Mouse (Mus musculus): ENCODE measurements around the gene Slc22a21. TPM values are rescaled to one million over a fixed set of nuclear protein-coding genes. Genes with fewer than 3 reads are reported as not detected.
"Not testable (repeated sequence)": the region's sequence is repeated elsewhere in the genome, so short reads cannot be mapped to it uniquely, and the experiment has no call there.

Slc22a21 gene
- total RNA-seq, 2 experiments from 2014 or later = 1.3 TPM

DNA sequence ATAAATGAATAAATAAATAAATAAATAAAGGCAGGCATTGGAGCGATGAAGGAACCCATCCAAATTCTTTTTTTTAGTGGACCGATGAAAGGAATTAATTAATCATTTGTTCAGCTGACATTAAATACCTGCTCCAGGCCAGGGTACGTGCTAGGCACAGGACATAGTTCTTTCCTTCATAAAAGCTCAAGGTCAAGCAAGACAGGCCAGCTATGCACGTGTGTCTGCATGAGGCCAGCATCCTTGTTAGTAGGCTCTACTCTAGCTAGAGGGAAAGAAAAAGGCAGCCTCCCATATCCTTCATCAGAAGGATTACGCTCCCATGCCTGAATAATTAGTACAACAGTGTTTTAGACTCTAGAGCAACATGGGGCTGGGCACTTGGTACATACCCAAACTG is 32.8 kb upstream of the Slc22a21 start:
- intact Hi-C loops (cut with DNase I) = no loop called here
- no peak for DNase-seq (ENCODE audit: extremely low spot score in 1 of 2, low spot score in 2 of 2)
- Histone ChIP-seq H3K27ac (no peak overlapping the region), H3K4me3 (no peak overlapping the region)
- no peak for TF ChIP-seq CTCF (IDR thresholded peaks at IDR 0.05)

DNA sequence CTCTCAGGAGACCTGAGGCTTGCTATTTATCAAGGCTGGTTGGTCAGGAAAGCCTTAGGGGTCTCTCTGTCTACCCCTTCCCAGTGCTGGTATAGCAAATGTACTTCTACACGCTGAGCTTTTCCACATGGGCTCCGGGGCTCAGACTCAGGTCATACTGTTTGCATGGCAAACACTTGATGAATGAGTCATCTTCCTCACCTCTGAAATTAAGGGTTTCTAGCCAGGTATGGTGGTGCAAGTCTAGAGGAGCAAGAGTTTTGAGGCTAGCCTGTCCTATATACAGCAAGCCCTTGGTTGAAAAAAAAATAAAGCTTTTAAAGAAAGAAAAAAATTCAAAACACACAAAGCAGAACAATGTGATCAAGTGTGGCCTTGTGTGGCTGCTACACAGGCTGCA is 31.1 kb upstream of the Slc22a21 start:
- TF ChIP-seq CTCF (IDR thresholded peaks at IDR 0.05) = no peak
- intact Hi-C loops (cut with DNase I) = no loop called here
- H3K4me3 ChIP-seq = no peak overlapping the region
- no peak overlapping the region for H3K27ac ChIP-seq
- no peak for DNase-seq (ENCODE audit: extremely low spot score in 1 of 2, low spot score in 2 of 2)

DNA sequence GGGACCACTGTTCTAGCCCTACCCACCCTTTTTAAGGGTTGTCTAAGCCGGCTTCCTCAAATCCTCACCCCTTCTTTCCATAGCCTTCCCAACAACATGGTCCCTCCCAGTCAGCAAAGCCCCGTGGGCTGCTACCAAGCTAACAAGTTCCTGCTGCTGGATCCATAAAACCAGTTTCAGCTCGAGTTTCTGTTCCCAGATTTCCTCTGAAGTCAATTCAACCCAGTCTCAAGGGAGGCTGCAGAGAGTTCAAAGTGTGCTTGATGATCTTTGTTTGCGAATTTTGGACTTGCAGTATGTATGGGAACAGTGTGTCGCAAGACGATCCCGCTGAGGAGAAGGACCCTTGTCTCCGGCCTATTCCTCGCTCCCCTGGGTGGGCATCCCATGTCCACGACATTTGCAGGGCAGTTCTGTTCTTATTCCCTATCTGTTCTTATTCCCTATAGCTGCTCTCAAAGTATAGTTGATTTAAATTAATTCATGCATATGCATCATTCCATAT is 28.3 kb upstream of the Slc22a21 start:
- Histone ChIP-seq H3K27ac (peak overlapping the region; percentile 32; the same call in 1 of the 2 replicates), H3K4me3 (no peak overlapping the region)
- TF ChIP-seq CTCF (IDR thresholded peaks at IDR 0.05) = no peak
- intact Hi-C loops (cut with DNase I) = loop anchor here (10.0 kb wide), 1 partner anchor 346 kb away; no protein-coding TSS in a partner anchor
- DNase-seq (ENCODE audit: extremely low spot score in 1 of 2, low spot score in 2 of 2) = no peak

DNA sequence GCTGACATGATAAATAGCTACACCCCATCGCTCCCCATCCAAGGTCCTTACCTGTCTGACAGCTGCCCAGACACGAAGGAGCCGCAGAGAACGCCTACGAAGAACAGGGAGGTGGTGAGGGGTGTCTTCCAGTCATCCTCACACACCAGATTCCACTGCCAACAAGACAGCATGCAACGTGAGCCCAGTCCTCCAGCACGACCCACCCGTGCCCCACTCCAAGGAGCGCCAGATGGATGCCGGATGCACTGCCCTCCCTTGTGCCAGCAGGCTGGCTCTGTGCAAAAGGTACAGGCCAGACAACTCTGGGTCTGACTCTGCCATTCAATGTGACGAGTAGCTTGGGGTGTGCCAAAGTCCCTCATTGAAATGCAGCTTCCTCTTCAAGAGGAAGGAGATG is 27.6 kb upstream of the Slc22a21 start:
- intact Hi-C loops (cut with DNase I) = loop anchor here (10.0 kb wide), 1 partner anchor 347 kb away; no protein-coding TSS in a partner anchor
- DNase-seq (ENCODE audit: extremely low spot score in 1 of 2, low spot score in 2 of 2) = no peak
- Histone ChIP-seq H3K27ac (peak overlapping the region; percentile 24; the same call in 1 of the 2 replicates), H3K4me3 (no peak overlapping the region)
- no peak for TF ChIP-seq CTCF (IDR thresholded peaks at IDR 0.05)

DNA sequence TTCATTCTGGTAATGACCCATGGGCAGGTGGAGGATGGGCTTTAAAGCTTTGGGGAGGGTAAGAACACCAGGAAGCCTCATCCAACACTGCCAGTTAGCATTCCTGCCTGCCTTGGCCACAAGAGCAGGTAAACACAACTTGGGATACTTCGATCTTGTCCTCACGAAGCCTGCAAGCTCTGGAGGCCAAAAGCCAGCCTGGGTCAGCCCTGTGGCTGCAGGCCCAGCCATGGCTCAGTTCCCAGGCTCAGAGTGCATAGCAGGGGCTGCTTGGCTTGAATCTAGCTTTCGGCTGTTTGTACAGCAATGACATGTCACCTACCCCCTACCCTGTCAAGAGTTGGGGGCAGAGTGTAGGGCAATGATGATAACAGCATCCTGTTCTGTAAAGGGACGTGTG is 26.8 kb upstream of the Slc22a21 start:
- H3K27ac ChIP-seq = no peak overlapping the region
- no peak overlapping the region for H3K4me3 ChIP-seq
- TF ChIP-seq CTCF (IDR thresholded peaks at IDR 0.05) = no peak
- no peak for DNase-seq (ENCODE audit: extremely low spot score in 1 of 2, low spot score in 2 of 2)
- intact Hi-C loops (cut with DNase I) = loop anchor here (10.0 kb wide), 1 partner anchor 348 kb away; no protein-coding TSS in a partner anchor

DNA sequence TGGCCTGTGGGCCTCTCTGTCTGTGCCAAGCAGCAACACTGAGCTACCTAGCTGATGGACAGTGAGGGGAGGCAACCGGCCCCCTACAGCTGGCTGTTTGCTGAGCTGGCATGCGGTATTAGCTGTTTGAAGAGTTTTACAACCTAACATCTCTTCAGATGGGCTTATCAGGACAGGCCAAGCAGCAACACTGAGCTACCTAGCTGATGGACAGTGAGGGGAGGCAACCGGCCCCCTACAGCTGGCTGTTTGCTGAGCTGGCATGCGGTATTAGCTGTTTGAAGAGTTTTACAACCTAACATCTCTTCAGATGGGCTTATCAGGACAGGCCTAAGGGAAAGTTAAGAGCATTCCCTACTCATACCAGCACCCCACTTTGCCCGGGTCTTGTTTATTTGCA is 26.2 kb upstream of the Slc22a21 start:
- not testable (repeated sequence) for H3K4me3 ChIP-seq; DNase-seq (ENCODE audit: extremely low spot score in 1 of 2, low spot score in 2 of 2)
- intact Hi-C loops (cut with DNase I) = loop anchor here (10.0 kb wide), 1 partner anchor 348 kb away; no protein-coding TSS in a partner anchor

GRCm38 (mm10) chr11:54004734-54005133 is 24.6 kb upstream of the Slc22a21 start:
- DNase-seq (ENCODE audit: extremely low spot score in 1 of 2, low spot score in 2 of 2) = no peak
- Histone ChIP-seq H3K4me3 (no peak overlapping the region), H3K27ac (no peak overlapping the region)
- intact Hi-C loops (cut with DNase I) = loop anchor here (5.0 to 10.0 kb wide), 2 partner anchors 72 to 350 kb away; no protein-coding TSS in a partner anchor
- TF ChIP-seq CTCF (IDR thresholded peaks at IDR 0.05) = no peak

More for the DNA sequence above, 26.2 kb upstream of the Slc22a21 start:
- H3K27ac ChIP-seq = not testable (repeated sequence)

- H3K27ac ChIP-seq = no peak overlapping the region
- no peak for TF ChIP-seq CTCF (IDR thresholded peaks at IDR 0.05)
- intact Hi-C loops (cut with DNase I) = loop anchor here (5.0 to 10.0 kb wide), 2 partner anchors 72 to 351 kb away; no protein-coding TSS in a partner anchor
- DNase-seq (ENCODE audit: extremely low spot score in 1 of 2, low spot score in 2 of 2) = no peak
- H3K4me3 ChIP-seq = no peak overlapping the region
Observed at GRCm38 (mm10) chr11:54004221-54004620, 24.1 kb upstream of the Slc22a21 start.

- peak; percentile 76 for TF ChIP-seq CTCF (IDR thresholded peaks at IDR 0.05)
- not testable (repeated sequence) for H3K27ac ChIP-seq, H3K4me3 ChIP-seq
- peak; percentile 48 to 69 for DNase-seq (ENCODE audit: extremely low spot score in 1 of 2, low spot score in 2 of 2)
- intact Hi-C loops (cut with DNase I) = loop anchor here (1.0 to 10.0 kb wide), 6 partner anchors 26 to 352 kb away; partner anchors contain the start of gene Slc22a4
Observed at GRCm38 (mm10) chr11:54002761-54003717, 22.9 kb upstream of the Slc22a21 start.

- peak; percentile 77 for TF ChIP-seq CTCF (IDR thresholded peaks at IDR 0.05)
- intact Hi-C loops (cut with DNase I) = loop anchor here (1.0 to 10.0 kb wide), 6 partner anchors 27 to 353 kb away; partner anchors contain the start of gene Slc22a4
- peak overlapping the region; percentile 30; the same call in 1 of the 2 replicates for H3K27ac ChIP-seq
- H3K4me3 ChIP-seq = no peak overlapping the region
- peak; percentile 74 to 79 for DNase-seq (ENCODE audit: extremely low spot score in 1 of 2, low spot score in 2 of 2)
Observed at GRCm38 (mm10) chr11:54002147-54002760, 22.1 kb upstream of the Slc22a21 start.

- no peak for DNase-seq (ENCODE audit: extremely low spot score in 1 of 2, low spot score in 2 of 2)
- no peak overlapping the region for H3K4me3 ChIP-seq
- intact Hi-C loops (cut with DNase I) = no loop called here
- TF ChIP-seq CTCF (IDR thresholded peaks at IDR 0.05) = no peak
- H3K27ac ChIP-seq = no peak overlapping the region
Observed at GRCm38 (mm10) chr11:53997661-53998060, 17.5 kb upstream of the Slc22a21 start.

All from left cerebral cortex, adult 2 months (tissue).